Mouse (Mus musculus) forebrain, embryonic 11.5 days (tissue): ENCODE measurements at regions not wholly inside any gene's neighbourhood (a gene's known extent, or its start where the extent isn't known, plus 50 kb on each side); places are given as distances from the start of the nearest gene placed in this dataset.

Experiments used
- ATAC-seq: fragments of 200-750 bp; cut with Nextera tagmentation; replicated peaks from 2 replicates; pipeline ENCODE4 v1.8.0; 2017; ENCODE audit warnings: moderate TSS enrichment; ENCODE audit not compliant: low FRiP score
- DNase-seq: peaks from one replicate; pipeline ENCODE4 v3.0.0-alpha.2; 2017; ENCODE audit warnings: low spot score
- H3K27ac ChIP-seq: fragments of 300-500 bp; sonication (generic); 2 replicates; pipeline ENCODE4 v1.5.1; 2014; ENCODE audit warnings: low read depth, low read length
- H3K27me3 ChIP-seq: fragments of 300-500 bp; sonication (generic); 2 replicates; pipeline ENCODE4 v1.6.1; 2014; ENCODE audit warnings: mild to moderate bottlenecking, low read length, mixed read lengths; ENCODE audit not compliant: control insufficient read depth, insufficient read depth
- H3K36me3 ChIP-seq: fragments of 300-500 bp; sonication (generic); 2 replicates; pipeline ENCODE4 v1.6.1; 2014; ENCODE audit warnings: mild to moderate bottlenecking, low read length, moderate library complexity, mixed read lengths; ENCODE audit not compliant: control insufficient read depth, insufficient read depth
- H3K4me1 ChIP-seq: fragments of 300-500 bp; sonication (generic); replicated peaks from 2 replicates; pipeline ENCODE4 v1.6.1; 2014; ENCODE audit warnings: low read length, mixed read lengths; ENCODE audit not compliant: control insufficient read depth, insufficient read depth
- H3K4me2 ChIP-seq: fragments of 300-500 bp; sonication (generic); 2 replicates; pipeline ENCODE4 v1.6.1; 2014; ENCODE audit warnings: low read depth, mild to moderate bottlenecking, low read length, moderate library complexity, mixed read lengths; ENCODE audit not compliant: severe bottlenecking
- H3K4me3 ChIP-seq: fragments of 300-500 bp; sonication (generic); 2 replicates; pipeline ENCODE4 v1.5.1; 2014; ENCODE audit warnings: low read depth, low read length
- H3K9ac ChIP-seq: fragments of 300-500 bp; sonication (generic); 2 replicates; pipeline ENCODE4 v1.6.1; 2014; ENCODE audit warnings: low read length
- H3K9me3 ChIP-seq: fragments of 300-500 bp; sonication (generic); 2 replicates; pipeline ENCODE4 v1.6.1; 2016; ENCODE audit warnings: low read length, mixed read lengths; ENCODE audit not compliant: control insufficient read depth
- WGBS: fragments of 180-500 bp; shearing (Covaris S2); extraction: QIAGEN DNeasy Blood & Tissue Kit; methylation state at CpG from one replicate; pipeline ENCODE4 v1.1.7; 2014; 5-methylcytosine and 5-hydroxymethylcytosine counted together

GRCm38 (mm10) chr1:186415321-186415720, 290.5 kb downstream of the Tgfb2 start:
- Histone ChIP-seq H3K9ac (no peak overlapping the region), H3K4me3 (no peak overlapping the region), H3K4me2 (no peak overlapping the region), H3K27ac (no peak overlapping the region), H3K4me1 (no peaks in the 10 kb centered on the region), H3K27me3 (no peaks in the 10 kb centered on the region), H3K36me3 (no peaks in the 10 kb centered on the region), H3K9me3 (no peaks in the 10 kb centered on the region)
- ATAC-seq = no peak
- DNase-seq = no peak
- 73% methylated on average over 4 of the region's 4 CpGs for WGBS

- Histone ChIP-seq H3K27me3 (no peaks in the 10 kb centered on the region), H3K4me3 (no peak overlapping the region), H3K27ac (no peak overlapping the region), H3K4me1 (no peaks in the 10 kb centered on the region; the same call in 1 of the 2 replicates), H3K9me3 (no peaks in the 10 kb centered on the region), H3K36me3 (no peaks in the 10 kb centered on the region), H3K4me2 (no peak overlapping the region), H3K9ac (no peak overlapping the region)
- WGBS = 94% methylated on average over 6 of the region's 6 CpGs
- ATAC-seq = no peak
- DNase-seq = no peak
Observed at GRCm38 (mm10) chr1:186413886-186414245, 291.9 kb downstream of the Tgfb2 start.

DNA sequence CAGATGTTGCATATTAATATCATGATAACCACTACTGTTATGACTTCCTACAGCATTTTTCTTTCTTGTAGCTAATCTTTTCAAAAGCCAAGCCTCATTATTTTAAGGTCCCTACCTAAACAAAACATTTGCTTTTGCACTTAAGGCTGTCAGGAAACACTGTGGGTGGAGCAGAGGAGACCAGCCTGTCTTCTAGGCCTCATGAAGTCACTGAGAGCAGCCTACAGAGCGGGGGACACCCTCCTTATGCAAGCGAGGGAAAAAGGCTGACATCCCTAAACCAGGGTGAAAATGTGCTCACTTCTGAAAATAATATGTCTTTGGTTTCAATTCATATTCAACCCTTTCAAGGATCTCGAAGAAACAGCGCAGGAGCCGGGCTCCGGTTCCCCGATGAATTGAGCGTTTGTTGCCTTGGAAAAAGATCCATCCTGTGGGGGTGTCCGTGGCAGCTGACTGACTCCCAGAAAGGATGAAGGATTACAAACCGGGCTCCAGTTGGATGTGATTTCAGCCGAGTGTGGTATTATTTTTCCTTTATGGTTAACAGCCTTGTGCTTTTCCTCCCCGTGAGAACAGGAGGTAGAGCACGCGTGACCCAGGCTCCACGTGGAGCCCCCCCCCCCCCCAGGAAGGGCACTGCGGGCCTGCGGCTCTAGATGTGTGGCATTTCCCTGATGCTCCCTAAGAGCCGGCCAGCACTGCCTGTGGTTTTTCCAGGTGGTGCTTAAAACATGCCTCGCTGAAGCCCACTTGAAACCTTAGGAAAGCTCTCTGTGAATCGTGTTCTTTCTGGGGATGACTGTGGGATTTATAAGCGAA, 292.5 kb downstream of the Tgfb2 start:
- ATAC-seq = no peak
- H3K9me3 ChIP-seq = no peaks in the 10 kb centered on the region
- 76% methylated on average over 20 of the region's 21 CpGs for WGBS
- DNase-seq = no peak
- no peak overlapping the region for H3K4me3 ChIP-seq
- no peak overlapping the region for H3K4me2 ChIP-seq
- H3K36me3 ChIP-seq = no peaks in the 10 kb centered on the region
- no peak overlapping the region for H3K9ac ChIP-seq
- no peaks in the 10 kb centered on the region; the same call in 1 of the 2 replicates for H3K4me1 ChIP-seq
- no peaks in the 10 kb centered on the region for H3K27me3 ChIP-seq
- no peak overlapping the region for H3K27ac ChIP-seq

GRCm38 (mm10) chr1:186412296-186412695, 293.5 kb downstream of the Tgfb2 start:
- WGBS = 89% methylated on average over 2 of the region's 2 CpGs
- ATAC-seq (no peak), DNase-seq (no peak)
- no peak overlapping the region for H3K27ac ChIP-seq
- no peaks in the 10 kb centered on the region for H3K9me3 ChIP-seq
- H3K4me1 ChIP-seq = no peaks in the 10 kb centered on the region; the same call in 1 of the 2 replicates
- H3K36me3 ChIP-seq = no peaks in the 10 kb centered on the region
- no peak overlapping the region for H3K4me2 ChIP-seq
- H3K9ac ChIP-seq = no peak overlapping the region
- no peak overlapping the region for H3K4me3 ChIP-seq
- no peaks in the 10 kb centered on the region for H3K27me3 ChIP-seq

GRCm38 (mm10) chr1:186408986-186409441, 291.9 kb upstream of the Lyplal1 start:
- H3K9me3 ChIP-seq = no peaks in the 10 kb centered on the region
- H3K4me2 ChIP-seq = peak overlapping the region; percentile 18; the same call in 1 of the 2 replicates
- ATAC-seq = peak; percentile 25
- H3K4me1 ChIP-seq = no peaks in the 10 kb centered on the region; the same call in 1 of the 2 replicates
- H3K27ac ChIP-seq = no peak overlapping the region
- no peak overlapping the region for H3K9ac ChIP-seq
- no peaks in the 10 kb centered on the region for H3K27me3 ChIP-seq
- no peaks in the 10 kb centered on the region for H3K36me3 ChIP-seq
- DNase-seq = no peak
- H3K4me3 ChIP-seq = no peak overlapping the region
- WGBS = 16% methylated on average over 10 of the region's 10 CpGs

GRCm38 (mm10) chr1:186407656-186408055, 290.5 kb upstream of the Lyplal1 start:
- Histone ChIP-seq H3K9me3 (no peaks in the 10 kb centered on the region), H3K4me2 (no peak overlapping the region), H3K36me3 (no peaks in the 10 kb centered on the region), H3K27ac (no peak overlapping the region), H3K4me3 (no peak overlapping the region), H3K27me3 (no peaks in the 10 kb centered on the region), H3K4me1 (no peaks in the 10 kb centered on the region; the same call in 1 of the 2 replicates), H3K9ac (no peak overlapping the region)
- ATAC-seq (no peak; the same call in 1 of the 2 replicates), DNase-seq (no peak)
- WGBS = 79% methylated on average over 8 of the region's 8 CpGs

GRCm38 (mm10) chr1:186405693-186406092, 288.6 kb upstream of the Lyplal1 start:
- 86% methylated on average over 5 of the region's 5 CpGs for WGBS
- DNase-seq (no peak), ATAC-seq (no peak)
- Histone ChIP-seq H3K27me3 (no peaks in the 10 kb centered on the region), H3K9me3 (no peaks in the 10 kb centered on the region), H3K9ac (no peak overlapping the region), H3K27ac (no peak overlapping the region), H3K4me1 (no peaks in the 10 kb centered on the region; the same call in 1 of the 2 replicates), H3K4me2 (no peak overlapping the region), H3K4me3 (no peak overlapping the region), H3K36me3 (no peaks in the 10 kb centered on the region)

DNA sequence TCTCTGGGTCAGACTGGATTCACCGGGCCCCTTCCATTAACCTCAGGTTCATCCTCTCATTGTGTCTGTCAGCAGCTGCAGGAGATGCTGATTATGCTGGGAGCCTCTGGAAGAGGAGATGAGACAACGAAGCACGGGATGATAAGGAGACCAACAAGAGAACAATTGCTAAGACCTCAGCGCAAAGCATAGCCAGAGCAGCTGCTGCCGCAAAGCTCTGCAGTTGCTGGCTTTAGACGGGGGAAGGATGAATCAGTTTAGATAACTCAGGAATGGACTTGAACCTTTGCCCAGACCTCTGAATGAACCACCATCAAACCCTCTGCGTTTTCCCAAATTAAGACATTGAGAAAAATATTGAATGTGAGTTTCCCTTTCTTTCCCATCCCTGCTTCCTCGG, 282.7 kb upstream of the Lyplal1 start:
- Histone ChIP-seq H3K27ac (no peak overlapping the region), H3K27me3 (no peaks in the 10 kb centered on the region), H3K9ac (no peak overlapping the region), H3K36me3 (no peaks in the 10 kb centered on the region), H3K4me1 (no peaks in the 10 kb centered on the region), H3K4me3 (no peak overlapping the region), H3K4me2 (no peak overlapping the region), H3K9me3 (no peaks in the 10 kb centered on the region)
- DNase-seq (no peak), ATAC-seq (no peak)
- 59% methylated on average over 8 of the region's 8 CpGs for WGBS

DNA sequence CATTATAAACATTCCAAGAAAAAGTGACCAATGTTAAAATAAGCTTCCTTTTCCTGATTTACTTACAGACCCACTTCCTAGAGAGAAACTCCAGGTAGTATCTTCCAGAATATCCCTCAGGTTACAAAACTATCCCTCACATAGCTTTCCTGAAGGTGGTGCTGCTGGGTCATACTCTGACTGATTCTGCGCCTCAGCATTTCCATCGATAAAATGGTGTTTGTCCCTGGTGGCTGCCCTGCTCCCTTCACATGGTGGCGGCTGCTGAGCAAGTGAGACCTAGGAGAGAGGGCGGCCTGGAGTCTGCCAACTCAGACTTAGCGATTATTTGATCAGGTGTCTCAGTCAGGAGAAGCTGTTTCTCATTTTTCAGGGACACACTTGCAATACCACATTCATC, 275.9 kb upstream of the Lyplal1 start:
- ATAC-seq (no peak), DNase-seq (no peak)
- no peaks in the 10 kb centered on the region for H3K36me3 ChIP-seq
- no peak overlapping the region for H3K4me3 ChIP-seq
- no peaks in the 10 kb centered on the region for H3K9me3 ChIP-seq
- no peak overlapping the region for H3K9ac ChIP-seq
- no peak overlapping the region for H3K27ac ChIP-seq
- WGBS = 54% methylated on average over 5 of the region's 5 CpGs
- no peak overlapping the region for H3K4me2 ChIP-seq
- no peaks in the 10 kb centered on the region for H3K4me1 ChIP-seq
- H3K27me3 ChIP-seq = no peaks in the 10 kb centered on the region
